21 mouse cellular contexts compared by ENCODE assay signal in genomic region chr12:55016339-55017118, GRCm38 (mm10). TPM values are rescaled to one million over a fixed set of nuclear protein-coding genes. Genes with fewer than 3 reads are reported as not detected.
DNase-seq lines count a peak whose midpoint lies in the region; ATAC-seq lines count a peak whose summit lies in the region.
"Had no signal": no experiment of that assay in that cellular context is flagged by ENCODE, and none has a peak within 500 bp of the region (broad histone marks: within the 10 kb centered on the region; RNA-seq: fewer than 3 reads in every experiment).

No protein-coding gene starts in this region.

- H3K36me3 ChIP-seq in hindbrain, embryonic 11.5 days (ENCODE audit: control insufficient read depth, insufficient read depth, low read length) = no peaks in the 10 kb centered on the region
- H3K36me3 ChIP-seq in intestine, embryonic 15.5 days = no peaks in the 10 kb centered on the region
- H3K36me3 ChIP-seq: hindbrain, embryonic 15.5 days; kidney, embryonic 15.5 days had no signal

- no peak overlapping the region for H3K9ac ChIP-seq in hindbrain, embryonic 11.5 days (ENCODE audit: low read depth, low read length)
- H3K9ac ChIP-seq in intestine, embryonic 15.5 days = no peak overlapping the region
- H3K9ac ChIP-seq: forebrain, embryonic 13.5 days; hindbrain, embryonic 15.5 days; kidney, embryonic 15.5 days; liver, embryonic 14.5 days had no signal

- H3K27ac ChIP-seq in hindbrain, embryonic 11.5 days (ENCODE audit: low read depth, low read length) = no peak overlapping the region
- no peak overlapping the region for H3K27ac ChIP-seq in intestine, embryonic 15.5 days
- H3K27ac ChIP-seq: forebrain, embryonic 13.5 days; hindbrain, embryonic 15.5 days; kidney, embryonic 15.5 days; liver, embryonic 14.5 days had no signal

- no peak overlapping the region for H3K4me2 ChIP-seq in hindbrain, embryonic 11.5 days (replicated peaks; ENCODE audit: low read depth, low read length)
- H3K4me2 ChIP-seq in intestine, embryonic 15.5 days (replicated peaks) = no peak overlapping the region
- H3K4me2 ChIP-seq: forebrain, embryonic 13.5 days; hindbrain, embryonic 15.5 days; kidney, embryonic 15.5 days had no signal

- WGBS in hindbrain, embryonic 11.5 days = 79% methylated on average over 8 of the region's 8 CpGs
- WGBS in intestine, embryonic 15.5 days = 71% methylated on average over 8 of the region's 8 CpGs

- no peak overlapping the region for H3K4me3 ChIP-seq in hindbrain, embryonic 11.5 days (ENCODE audit: low read depth, low read length)
- H3K4me3 ChIP-seq in intestine, embryonic 15.5 days (replicated peaks) = no peak overlapping the region
- H3K4me3 ChIP-seq: forebrain, embryonic 13.5 days; hindbrain, embryonic 15.5 days; kidney, embryonic 15.5 days had no signal

- peak; percentile 27 for DNase-seq in 3T3-L1 (ENCODE audit: low read depth, low spot score)
- DNase-seq in CD4-positive, CD25-positive, alpha-beta regulatory T cell, adult 2 months (ENCODE audit: low read depth, low spot score) = peak; percentile 48
- DNase-seq in hindbrain, embryonic 11.5 days (ENCODE audit: low spot score) = no peak
- no peak for DNase-seq in thymus, postnatal 4 days
- DNase-seq: adrenal gland, postnatal 25 days; heart, adult 18-20 months; lung, postnatal 4 days had no signal

- H3K27me3 ChIP-seq in hindbrain, embryonic 11.5 days (ENCODE audit: control insufficient read depth, insufficient read depth, low read length) = no peaks in the 10 kb centered on the region
- no peaks in the 10 kb centered on the region for H3K27me3 ChIP-seq in intestine, embryonic 15.5 days (replicated peaks)
- H3K27me3 ChIP-seq: forebrain, embryonic 13.5 days; hindbrain, embryonic 15.5 days; kidney, embryonic 15.5 days had no signal

- H3K9me3 ChIP-seq in hindbrain, embryonic 11.5 days (ENCODE audit: control insufficient read depth, low read length) = no peaks in the 10 kb centered on the region
- no peaks in the 10 kb centered on the region for H3K9me3 ChIP-seq in intestine, embryonic 15.5 days
- H3K9me3 ChIP-seq: forebrain, embryonic 13.5 days; hindbrain, embryonic 15.5 days; kidney, embryonic 15.5 days had no signal

- ATAC-seq in erythroid progenitor cell, adult 5-6 weeks (replicated peaks; ENCODE audit: low FRiP score, poor library complexity, severe bottlenecking) = 0 out of 2 replicates have a peak, but pooled peaks have one; percentile 39
- ATAC-seq in megakaryocyte progenitor cell, adult 5-6 weeks (replicated peaks; ENCODE audit: poor library complexity) = peak; percentile 51
- no peak for ATAC-seq in hindbrain, embryonic 11.5 days (ENCODE audit: low FRiP score)
- ATAC-seq in intestine, embryonic 15.5 days = no peak
- ATAC-seq: forebrain, embryonic 13.5 days; midbrain, embryonic 16.5 days had no signal

- H3K4me1 ChIP-seq in hindbrain, embryonic 11.5 days (replicated peaks; ENCODE audit: control insufficient read depth, insufficient read depth, low read length) = no peaks in the 10 kb centered on the region
- H3K4me1 ChIP-seq in intestine, embryonic 15.5 days (replicated peaks) = no peaks in the 10 kb centered on the region
- H3K4me1 ChIP-seq: hindbrain, embryonic 15.5 days had no signal

RNA-seq across cellular contexts. Expression of gene Baz1a, which starts 2.4 kb away (rescaled TPM):
- total RNA-seq in erythroid progenitor cell, adult 5-6 weeks (2015; ENCODE audit: low replicate concordance) = 176 and 191 TPM in 2 replicates
- total RNA-seq in erythroid progenitor cell, adult 5-6 weeks (2017; ENCODE audit: low replicate concordance) = 72.9 and 78.6 TPM in 2 replicates
- 367 and 372 TPM in 2 replicates for total RNA-seq in megakaryocyte progenitor cell, adult 5-6 weeks (2015)
- total RNA-seq in megakaryocyte progenitor cell, adult 5-6 weeks (2017) = 151 and 171 TPM in 2 replicates
- polyA plus RNA-seq in hindbrain, embryonic 11.5 days (2014; fragmentation: Nextera tagmentation; extraction: Ambion mirVana) = 29.0 and 42.1 TPM in 2 replicates
- 21.3 and 29.1 TPM in 2 replicates for polyA plus RNA-seq in intestine, embryonic 15.5 days (2015; fragmentation: Nextera tagmentation; extraction: Ambion mirVana)

RNA-seq across cellular contexts. Expression of gene Gm20403, which starts 30.2 kb away (rescaled TPM):
- not detected in 2 replicates for total RNA-seq in erythroid progenitor cell, adult 5-6 weeks (2015; ENCODE audit: low replicate concordance)
- total RNA-seq in erythroid progenitor cell, adult 5-6 weeks (2017; ENCODE audit: low replicate concordance) = not detected in 2 replicates
- total RNA-seq in megakaryocyte progenitor cell, adult 5-6 weeks (2015) = not detected in 2 replicates
- not detected in 2 replicates for total RNA-seq in megakaryocyte progenitor cell, adult 5-6 weeks (2017)
- not detected in 2 replicates for polyA plus RNA-seq in hindbrain, embryonic 11.5 days (2014; fragmentation: Nextera tagmentation; extraction: Ambion mirVana)
- not detected in 2 replicates for polyA plus RNA-seq in intestine, embryonic 15.5 days (2015; fragmentation: Nextera tagmentation; extraction: Ambion mirVana)
- total RNA-seq: adrenal gland, postnatal 25 days; heart, adult 18-20 months; left cerebral cortex, postnatal 14 days had no signal
- polyA plus RNA-seq: cortical plate, adult 2 months; embryonic facial prominence, embryonic 14.5 days; forebrain, embryonic 13.5 days; heart, postnatal 0 days; hindbrain, embryonic 15.5 days; kidney, embryonic 15.5 days; liver, embryonic 14.5 days; midbrain, embryonic 16.5 days; neural tube, embryonic 14.5 days; stomach, embryonic 16.5 days had no signal

Comparison
In these comparisons a context has a peak if more than half of its experiments do, and no peak if none do; other contexts are left out.
1. DNase-seq: peak in 3T3-L1 (single experiment) and CD4-positive, CD25-positive, alpha-beta regulatory T cell, adult 2 months (single experiment); none in hindbrain, embryonic 11.5 days (single experiment) and thymus, postnatal 4 days (single experiment).
2. ATAC-seq: peak in erythroid progenitor cell, adult 5-6 weeks (single experiment) and megakaryocyte progenitor cell, adult 5-6 weeks (single experiment); none in hindbrain, embryonic 11.5 days (single experiment) and intestine, embryonic 15.5 days (single experiment).